Mouse (Mus musculus): ENCODE measurements at regions not wholly inside any gene's neighbourhood (a gene's known extent, or its start where the extent isn't known, plus 50 kb on each side); places are given as distances from the start of the nearest gene placed in this dataset.
A peak's percentile ranks its signal among the peaks of the same experiment; 100 is the strongest.

DNA sequence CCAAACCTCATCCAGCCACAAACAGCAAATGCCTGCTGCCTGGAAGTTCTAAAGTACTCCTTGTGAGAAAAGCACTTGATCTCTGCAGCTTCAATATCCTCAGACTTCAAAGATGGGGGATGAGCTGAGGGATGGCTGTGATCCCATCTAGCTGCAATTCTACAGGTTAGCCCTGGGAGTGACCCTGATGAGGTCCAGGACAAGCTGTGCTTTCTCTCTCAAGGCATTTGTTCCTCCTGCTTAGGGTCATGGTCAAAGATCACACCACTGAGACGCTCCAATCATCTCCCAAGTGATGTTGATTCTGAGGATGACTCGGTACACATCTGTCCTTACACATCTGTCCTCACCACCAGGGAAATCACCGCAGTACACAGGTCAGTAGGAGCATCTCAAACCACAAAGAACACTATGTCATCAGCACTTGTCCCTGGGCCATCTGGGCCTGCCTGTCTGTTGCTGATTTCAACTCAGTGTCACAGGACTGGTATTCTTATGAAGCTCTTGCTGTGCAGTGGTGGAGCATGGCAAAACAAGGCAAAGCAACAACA, 327.6 kb upstream of the Meis1 start:
- TF ChIP-seq TCF12 (IDR thresholded peaks at IDR 0.05; ENCODE audit: insufficient read depth, poor library complexity, severe bottlenecking) (no peak), MAX (IDR thresholded peaks at IDR 0.05; ENCODE audit: low read depth) (no peak), POLR2A (IDR thresholded peaks at IDR 0.05; ENCODE audit: insufficient read length, low read depth) (no peak), E2F4 (IDR thresholded peaks at IDR 0.05; ENCODE audit: insufficient read depth) (no peak), POLR2AphosphoS2 (IDR thresholded peaks at IDR 0.05; ENCODE audit: insufficient read length, low read depth) (no peak), MYOD1 (IDR thresholded peaks at IDR 0.05; ENCODE audit: control insufficient read depth in 1 of 3, insufficient read length in 2 of 3, low read depth in 2 of 3) (peak in 1 of 3 experiments; percentile 31)
